Mouse (Mus musculus) frontal cortex, postnatal 25 days (tissue): ENCODE results near the gene Ppie.
A peak's percentile ranks its signal among the peaks of the same experiment; 100 is the strongest.
"Not testable (repeated sequence)": the region's sequence is repeated elsewhere in the genome, so short reads cannot be mapped to it uniquely, and the experiment has no call there.

Source experiments
- DNase-seq, 2 experiments: peaks; one replicate each; pipeline ENCODE4 v3.0.0; 2022; ENCODE audit warnings: low spot score in 2 of 2

The Ppie gene

DNA sequence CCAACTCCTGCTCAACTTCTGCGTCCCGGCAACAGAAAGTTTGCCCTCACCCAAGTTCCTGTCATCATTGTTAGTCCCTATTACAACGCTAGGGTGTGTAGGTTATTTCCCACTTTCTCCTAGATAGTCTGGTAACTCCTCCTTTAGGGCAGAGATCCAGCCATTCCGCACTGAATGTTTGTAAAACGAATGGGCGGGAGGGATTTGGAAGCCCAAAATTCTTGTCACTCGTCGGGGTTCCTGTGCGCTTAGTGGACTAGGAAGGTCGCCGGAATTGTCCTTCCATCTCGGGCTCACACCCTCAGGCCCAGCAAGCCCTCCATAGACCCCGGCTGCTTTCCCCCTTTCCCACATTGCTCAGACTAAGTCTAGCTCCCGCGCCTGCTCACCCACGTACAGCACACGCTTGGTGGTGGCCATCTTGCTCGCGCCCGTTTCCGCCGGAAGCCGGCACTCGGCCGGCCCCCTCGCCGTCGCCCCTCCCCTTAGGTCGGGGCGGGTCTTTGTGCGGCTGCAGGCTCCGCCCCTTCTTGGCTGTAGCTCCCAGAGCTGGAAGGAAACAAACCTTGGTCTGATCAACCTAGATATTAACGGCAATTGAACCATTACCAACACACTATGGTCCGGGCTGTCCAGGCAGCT, at the start of gene Ppie:
Ppie (minus strand) TSS at position 439 of the 642 bp plus-strand sequence.
- DNase-seq = peak; percentile 41 to 44

DNA sequence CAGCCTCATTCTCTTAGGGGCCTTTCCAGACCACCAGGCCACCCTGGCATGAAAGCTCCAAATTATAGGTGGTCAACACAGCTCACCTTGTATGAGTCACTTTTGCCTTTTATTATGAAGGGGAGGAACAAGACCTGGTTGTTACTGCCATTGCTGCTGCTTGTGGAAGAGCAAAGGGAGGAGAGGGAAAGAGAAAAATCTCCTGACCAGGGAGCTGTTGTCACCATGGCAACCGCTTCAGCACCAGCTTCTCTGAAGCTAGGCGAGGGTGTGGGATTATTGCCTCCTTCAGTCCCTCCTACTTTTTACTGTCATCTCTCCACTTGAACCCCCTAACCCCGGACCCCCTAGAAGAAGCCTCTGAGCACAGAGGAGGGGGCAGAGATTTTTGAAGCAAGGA, 45.1 kb upstream of the Ppie start:
- no peak for DNase-seq

DNA sequence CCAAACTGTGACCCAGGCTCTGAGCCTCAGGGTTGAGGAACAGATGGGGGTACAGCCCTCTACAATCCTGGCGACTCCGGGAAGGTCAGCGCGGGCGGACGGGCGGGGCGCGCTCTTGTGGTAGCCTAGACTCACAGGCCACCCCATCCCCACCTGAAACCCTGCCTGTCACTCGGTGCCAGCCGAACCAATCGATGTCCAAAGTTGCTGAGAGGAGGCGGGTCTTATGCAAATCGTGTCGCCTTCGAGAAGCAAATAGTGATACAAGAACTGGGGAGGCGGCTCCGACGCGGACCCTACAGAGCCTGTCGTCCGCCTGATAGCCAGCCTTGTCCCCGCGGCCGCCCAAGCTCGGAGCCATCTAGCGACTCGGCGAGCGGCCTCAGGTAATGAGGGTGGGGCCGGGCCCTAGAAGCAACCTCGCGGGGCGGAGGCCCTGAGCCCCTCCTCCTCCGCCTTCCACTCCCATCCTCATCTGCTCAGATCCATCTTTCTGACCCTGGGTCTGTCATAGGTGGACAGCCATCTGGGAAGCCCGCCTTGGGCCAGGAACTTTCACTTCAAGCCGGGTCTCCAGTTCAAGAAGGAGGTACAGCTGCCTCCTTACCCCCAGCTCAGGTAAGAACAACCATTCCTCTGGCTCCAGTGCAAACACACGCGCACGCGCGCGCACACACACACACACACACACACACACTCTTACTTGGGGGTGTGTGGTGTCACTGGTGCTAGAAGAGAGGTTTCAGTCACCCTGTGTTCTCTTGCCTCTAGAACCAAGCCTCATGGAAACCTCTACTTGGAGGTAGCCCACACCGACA, 43.7 kb upstream of the Ppie start:
- peak; percentile 78 to 82 for DNase-seq

DNA sequence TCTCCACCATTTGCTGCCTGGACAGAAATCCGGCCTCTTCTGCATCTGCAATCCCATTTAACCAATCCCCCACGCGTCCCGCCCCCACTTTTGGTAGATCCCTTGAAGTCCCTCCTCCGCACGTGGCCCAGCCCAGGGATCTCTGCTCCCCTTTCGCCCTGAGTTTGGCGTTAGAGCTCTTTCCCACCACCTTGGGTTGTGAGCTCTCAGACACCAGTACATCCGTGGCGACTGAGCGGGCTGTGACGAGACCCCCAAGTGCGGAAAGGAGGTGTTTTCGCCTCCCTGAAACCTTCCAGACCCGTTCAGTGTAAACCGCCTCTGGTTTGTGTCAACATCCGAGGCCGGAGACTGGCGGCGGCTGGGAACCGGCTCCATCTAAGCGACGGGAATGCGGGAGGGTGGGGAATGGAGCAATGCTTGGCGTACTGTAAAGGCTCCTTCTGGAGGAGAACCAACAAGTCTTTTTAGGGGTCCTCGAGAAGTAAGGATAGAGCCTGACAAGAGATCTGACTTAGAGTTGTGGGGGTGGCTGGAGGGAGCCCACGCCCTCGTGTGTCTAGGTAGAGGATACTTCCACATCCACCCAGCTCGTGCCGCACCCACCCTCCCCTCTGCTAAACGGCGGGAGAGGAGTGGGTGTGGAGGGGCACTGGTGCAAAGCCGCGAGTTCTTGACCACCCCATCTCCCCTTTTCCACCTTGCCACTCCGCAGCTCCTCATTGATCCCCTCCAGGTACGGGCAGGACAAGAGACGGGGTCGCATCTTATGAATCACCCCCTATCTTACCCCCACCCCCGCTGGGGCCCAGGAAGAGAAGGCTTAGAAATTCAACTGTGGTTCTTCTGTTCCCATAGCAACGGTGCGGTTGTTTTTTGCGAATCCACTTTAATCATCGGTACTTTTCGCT, 42.8 kb upstream of the Ppie start, which contains the start of gene Hpcal4:
Hpcal4 (plus strand) TSS at position 900 of the 911 bp plus-strand sequence.
- DNase-seq = peak in 1 of 2 experiments; percentile 36

DNA sequence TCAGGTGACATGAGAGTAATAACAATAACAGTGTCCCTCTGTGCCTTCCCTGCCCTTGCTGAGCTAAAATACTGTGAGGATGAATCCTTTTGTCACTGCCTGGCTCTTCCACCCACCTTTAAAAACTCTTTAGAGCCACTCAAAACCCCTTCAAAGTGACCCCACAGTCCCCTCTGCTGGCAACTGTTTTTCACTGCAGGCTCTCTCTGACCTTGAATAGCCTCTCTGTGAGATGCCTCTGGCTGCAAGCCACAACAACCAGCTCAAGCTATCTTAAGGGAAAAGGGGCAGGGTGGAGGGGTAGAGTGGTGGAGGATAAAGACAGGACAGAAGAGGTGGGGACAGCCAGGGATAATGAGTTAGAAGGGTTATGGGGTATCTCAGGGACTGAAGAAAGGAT, 32.1 kb upstream of the Ppie start:
- DNase-seq = no peak

DNA sequence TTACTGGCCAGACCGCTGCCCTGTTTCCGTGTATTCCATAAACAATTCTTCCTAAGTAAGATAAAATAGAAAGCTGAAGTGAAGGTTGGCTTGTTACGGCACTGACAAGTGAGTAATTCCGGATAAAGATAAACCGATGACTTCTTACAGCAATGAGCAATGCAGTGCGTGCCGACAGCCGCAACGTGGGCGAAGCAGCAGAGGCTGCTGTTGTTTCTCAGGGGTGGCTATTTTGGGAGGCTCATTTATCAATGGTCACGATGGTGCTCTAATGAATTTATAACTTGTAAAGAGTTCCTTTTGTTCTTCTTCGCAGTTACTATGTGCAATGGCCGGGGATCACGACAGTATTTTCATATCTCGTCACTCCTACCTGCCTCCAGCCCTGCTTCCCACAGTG, 24.4 kb upstream of the Ppie start:
- no peak for DNase-seq

DNA sequence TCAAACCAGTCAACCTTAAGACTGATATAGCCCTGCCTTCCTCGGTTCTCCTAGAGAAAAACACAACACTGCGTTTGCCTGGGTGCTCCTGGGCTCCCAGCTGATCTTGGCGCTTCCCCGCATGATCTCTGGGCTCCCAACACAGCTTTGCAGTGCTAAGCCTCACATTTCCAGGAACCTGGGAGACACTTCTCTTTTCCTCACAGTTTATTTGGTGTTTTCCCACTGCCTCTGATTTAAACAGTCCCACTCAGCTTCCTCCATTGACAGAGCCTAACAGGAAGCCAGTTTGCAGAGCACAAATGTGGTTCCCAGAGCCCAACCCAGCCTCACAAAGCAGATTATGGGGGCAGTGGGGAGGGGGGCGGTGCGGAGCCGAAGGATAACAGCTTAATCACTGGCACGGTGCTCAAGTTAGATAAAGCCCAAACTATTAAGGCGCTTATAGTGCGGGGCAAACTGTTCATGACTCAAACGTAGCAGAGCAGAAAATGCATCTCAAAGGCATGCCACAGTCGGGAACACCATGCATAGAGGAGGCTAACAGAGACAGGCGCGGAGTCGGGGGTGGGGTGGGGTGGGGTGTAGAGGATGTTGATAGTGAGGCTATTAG, 22.7 kb upstream of the Ppie start:
- no peak for DNase-seq

DNA sequence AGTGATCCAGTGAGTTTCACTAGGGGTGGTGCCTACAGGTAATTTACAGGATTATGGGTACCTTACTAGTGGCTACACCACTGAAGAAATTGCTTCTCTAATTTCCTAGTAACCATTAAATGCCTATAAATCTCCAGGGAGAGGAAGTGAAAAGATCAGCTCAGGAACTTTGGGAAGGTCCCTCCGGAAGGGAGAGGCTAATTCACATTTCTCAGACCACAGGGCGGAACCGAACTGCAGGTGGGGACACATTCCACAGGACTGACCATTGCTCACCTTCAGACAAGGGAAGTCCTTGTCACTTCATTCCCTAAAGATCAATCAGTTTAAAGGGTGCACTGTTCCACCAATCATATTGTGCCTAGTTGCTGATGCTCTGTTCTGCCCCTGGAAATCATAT, 21.5 kb upstream of the Ppie start:
- DNase-seq = not testable (repeated sequence)

DNA sequence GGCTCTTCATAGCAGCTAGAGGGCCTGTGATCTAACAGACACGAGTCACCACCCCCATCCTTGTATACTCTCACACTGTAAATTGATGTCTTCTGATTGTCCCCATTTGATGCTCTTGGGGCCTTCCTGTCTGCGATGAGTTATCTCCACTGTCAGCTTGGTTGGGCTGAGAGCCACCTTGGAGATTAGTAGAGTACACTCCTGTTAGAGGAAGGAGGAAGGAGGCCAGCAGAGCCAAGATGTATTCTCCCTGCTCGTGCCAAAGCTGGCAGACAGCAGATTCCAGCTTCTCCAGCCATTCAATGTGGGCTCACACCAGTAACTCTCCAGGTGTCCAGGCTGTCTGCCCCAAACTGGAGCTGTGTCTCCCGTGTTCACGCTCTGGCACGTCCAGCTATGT, 20.8 kb upstream of the Ppie start:
- DNase-seq = no peak

DNA sequence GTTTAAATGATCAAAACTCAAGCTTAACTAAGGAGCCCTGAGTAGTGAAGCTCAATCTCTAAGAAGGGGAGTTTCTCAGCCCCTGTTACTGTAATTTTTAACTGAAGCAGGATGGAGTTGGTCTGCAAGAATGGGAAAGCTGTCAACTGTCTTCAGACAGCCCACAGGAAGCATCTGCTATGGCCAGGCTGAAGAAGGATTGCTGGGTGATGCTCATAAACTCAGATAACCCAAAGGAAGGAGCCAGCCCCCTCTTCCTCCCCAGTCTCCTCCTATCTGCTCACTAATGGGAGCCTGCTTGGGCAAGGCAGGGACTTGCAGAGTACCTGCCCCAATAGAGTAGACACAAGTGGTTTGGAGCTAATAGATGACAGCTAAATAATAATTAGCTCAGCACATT, 16.1 kb upstream of the Ppie start:
- DNase-seq = no peak

DNA sequence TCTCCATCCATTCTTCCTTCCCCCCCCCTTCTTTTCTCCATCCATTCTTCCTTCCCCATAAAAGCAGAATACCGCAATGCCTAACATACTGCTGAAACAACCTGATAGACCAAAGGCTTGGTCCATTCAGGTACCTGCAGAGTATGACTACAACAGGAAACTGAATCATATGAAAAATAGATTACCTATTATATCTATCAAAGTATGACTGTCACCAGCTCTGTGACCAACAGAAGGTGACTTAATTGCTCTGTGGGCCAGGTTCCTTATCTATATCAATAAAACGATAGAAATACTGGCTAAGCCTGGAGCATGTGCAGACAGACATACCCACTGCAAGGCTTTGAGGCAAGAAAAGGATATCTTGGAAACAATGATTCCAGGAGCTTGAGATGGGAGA, 15.7 kb upstream of the Ppie start:
- no peak for DNase-seq

DNA sequence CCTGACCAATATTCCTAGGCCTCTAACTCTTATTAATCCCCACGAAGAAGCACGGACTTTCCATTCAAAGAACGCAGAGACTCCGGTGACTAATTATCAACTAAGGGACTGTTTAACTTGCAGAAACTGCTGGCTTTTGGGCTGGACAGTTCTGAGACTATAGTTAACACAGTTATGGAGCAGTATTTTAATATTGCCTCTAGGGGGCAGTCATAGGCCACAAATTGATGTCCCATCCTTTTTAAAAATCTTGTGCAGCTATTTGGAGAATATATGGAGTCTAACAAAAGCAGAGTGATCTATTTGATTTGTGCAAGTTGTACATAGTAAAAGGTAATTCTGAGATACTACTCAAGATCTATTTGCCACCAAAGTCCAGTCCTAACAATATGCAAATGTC, 15.3 kb upstream of the Ppie start:
- peak in 1 of 2 experiments; percentile 16 for DNase-seq

DNA sequence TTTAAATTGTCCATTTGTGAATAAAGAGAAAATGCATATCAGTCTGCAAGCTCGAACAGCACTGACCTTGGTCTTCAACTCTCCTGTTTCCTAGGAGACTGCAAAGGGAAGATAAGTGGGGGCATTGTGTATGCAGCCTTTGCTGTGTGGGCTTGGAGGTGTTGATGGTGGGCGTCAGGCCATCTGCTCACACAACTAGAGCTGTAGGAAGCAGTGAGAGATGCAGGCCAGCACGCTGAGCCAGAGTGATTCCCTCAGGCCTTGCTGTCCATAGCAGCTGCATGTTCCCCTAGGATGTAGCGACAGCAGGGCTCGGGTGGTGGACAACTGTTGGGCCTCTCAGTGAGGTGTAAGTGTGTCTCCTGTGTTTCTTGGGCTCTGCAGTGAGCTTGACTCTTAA, 13.2 kb upstream of the Ppie start:
- DNase-seq = peak; percentile 40 to 58

DNA sequence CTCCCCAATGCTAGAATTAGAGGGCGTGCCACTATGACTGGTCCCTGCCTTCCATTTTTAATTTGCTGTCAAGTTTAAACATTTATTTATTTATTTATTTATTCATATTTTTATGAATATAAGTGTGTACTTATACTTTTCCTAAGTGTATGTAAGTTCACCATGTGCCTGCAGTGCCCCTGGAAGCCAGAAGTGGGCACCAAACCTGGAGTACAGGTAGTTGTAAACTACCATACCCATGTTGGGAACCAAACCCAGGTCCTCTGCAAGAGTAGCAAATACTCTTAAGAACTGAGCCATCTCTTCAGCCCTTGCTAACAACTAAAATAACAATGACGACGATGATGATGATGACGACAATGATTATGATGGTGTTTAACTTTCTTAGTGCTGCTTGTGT, 12.3 kb upstream of the Ppie start:
- no peak for DNase-seq

DNA sequence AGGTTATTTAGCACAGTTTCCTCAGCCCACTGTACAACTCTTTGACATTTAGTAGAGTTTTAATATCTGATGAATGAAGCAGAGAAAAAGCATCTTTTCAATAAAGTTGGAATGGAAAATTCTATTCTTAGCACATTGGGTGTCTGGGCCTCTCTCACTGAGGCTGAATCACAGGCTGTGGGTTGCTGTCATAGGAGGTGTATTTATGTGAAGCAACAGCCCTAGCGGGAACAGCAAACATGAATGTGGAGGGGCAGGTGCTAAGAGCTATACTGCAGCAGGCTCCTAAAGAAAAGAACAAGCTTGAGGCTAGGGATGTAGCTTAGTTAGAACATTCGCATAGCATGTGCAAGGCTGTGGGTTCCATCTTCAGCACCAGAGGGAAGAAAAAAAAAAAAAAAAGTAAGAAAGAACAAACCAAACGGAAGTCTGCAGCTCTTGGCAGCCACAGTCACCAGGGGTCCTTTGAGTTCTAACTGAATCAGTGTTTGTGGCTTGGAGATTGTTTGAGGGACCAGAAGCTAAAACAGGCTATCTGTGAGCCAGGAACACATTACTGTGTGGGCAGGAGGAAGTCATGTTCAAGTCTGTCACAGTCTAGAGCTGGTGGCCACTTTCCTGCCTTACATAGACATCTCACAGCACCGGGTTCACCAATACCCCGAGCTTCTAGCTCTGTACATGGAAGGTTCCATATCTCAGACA, 7.8 kb upstream of the Ppie start:
- DNase-seq = peak in 1 of 2 experiments; percentile 31

DNA sequence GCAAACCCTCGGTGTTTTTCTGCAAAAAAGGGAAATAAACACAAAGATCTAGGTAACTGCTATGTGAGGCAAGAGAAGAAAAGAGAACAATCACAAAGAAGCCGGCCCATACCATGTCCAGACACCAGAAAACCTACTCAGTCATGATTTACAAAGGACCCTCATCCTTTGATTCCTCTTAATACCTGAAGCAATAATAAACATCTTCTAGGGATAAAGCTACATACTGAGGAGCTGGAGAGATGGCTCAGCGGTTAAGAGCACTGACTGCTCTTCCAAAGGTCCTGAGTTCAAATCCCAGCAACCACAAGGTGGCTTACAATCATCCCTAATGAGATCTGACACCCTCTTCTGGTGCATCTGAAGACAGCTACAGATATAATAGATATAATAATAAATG, 2.2 kb downstream of the Ppie start:
- no peak for DNase-seq

DNA sequence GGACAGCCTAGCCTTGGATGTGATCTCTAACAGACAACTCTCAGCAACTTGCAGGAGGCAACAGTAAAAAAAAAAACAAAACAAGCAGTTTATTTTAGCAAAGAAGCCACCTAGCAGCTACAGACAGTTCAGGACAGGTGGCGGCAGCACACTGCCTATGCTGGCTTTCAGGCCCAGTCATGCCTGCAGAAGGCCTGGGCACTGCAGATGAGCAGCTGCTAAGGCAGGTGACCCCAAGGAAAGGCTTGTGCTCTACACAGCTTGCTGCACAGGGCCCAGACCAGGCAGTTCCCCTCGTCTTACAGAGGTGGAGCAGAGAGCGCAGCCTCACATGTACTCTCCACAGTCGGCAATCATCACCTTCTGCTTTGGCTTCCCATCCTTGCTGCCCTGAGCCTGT, 12.7 kb downstream of the Ppie start:
- DNase-seq = no peak

DNA sequence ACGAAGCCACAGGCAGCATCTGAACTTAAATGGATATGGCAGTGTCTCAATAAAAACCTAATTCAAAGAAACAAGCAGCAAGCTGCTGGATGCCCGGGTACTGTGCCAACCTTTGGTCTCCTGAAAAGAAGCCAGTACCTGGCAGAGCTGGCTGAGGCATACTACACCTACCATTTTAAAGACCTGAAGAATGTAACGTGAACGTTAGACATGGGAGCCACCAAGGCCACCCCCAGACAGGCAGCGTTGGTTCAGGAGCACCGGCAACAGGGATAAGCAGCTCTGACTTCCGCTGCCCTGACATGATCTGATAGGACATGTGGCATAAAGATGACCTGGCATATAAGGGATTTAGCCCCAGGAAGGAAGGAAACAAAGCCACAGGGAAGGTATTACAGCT, 13.1 kb downstream of the Ppie start:
- DNase-seq = no peak

DNA sequence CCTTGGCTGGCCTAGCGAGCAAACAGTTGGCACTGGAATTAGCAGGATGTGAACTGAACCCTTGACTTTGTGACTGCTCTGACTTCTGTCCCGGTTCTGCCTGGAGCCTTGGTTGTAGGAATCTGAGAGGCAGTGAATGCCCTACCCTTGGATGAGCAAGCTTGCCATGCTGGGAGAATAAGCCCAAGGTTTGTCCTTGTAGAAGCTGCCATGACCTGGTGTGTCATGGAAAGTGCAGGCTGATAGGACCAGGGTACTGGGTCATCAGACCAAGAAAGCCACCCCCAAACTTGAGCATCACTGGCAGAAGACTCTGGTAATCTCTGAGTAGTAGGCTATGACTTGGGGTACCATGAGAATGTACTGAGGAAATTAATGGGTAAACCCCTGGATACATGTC, 18.5 kb downstream of the Ppie start:
- DNase-seq = no peak

DNA sequence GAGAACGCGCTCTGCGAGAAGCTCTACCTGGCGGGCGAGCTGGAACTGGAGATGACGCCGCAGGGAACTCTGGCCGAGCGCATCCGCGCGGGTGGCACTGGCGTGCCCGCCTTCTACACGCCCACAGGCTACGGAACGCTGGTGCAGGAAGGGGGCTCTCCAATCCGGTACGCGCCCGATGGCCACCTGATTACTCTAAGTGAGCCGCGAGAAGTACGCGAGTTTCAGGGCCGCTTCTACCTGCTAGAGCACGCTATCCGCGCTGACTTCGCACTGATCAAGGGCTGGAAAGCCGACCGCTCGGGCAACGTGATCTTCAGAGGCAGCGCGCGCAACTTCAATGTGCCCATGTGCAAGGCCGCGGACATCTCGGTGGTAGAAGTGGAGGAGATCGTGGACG, 23.1 kb downstream of the Ppie start:
- not testable (repeated sequence) for DNase-seq

DNA sequence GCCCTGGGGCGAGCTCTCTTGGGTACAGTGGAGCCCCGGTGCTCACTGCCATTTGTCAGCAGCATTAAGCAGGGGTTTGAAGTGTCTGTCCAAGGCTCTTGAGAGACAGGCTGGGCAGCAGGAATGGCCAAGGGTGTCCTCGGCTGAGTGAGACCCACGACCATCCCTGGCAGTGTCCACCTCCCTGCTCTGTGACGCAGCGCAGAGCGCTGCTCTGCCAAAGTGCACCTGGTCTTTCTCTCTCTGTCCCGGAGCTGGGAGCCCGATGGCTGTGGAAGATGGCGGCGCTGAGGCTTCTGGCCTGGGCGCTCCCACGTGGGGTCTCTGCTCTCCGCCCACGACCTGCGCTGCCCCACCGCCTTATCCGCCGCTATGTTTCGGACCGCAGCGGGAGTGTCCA, 23.7 kb downstream of the Ppie start, which contains the start of gene Oxct2b:
Oxct2b (plus strand) TSS at position 256 of the 400 bp plus-strand sequence.
- no peak for DNase-seq
